ENCODE assay signal across 24 mouse cellular contexts in genomic region chr9:84678416-84678815, GRCm38 (mm10).
DNase-seq lines count a peak whose midpoint lies in the region; ATAC-seq lines count a peak whose summit lies in the region.
"Had no signal": no experiment of that assay in that cellular context is flagged by ENCODE, and none has a peak within 500 bp of the region (broad histone marks: within the 10 kb centered on the region; RNA-seq: fewer than 3 reads in every experiment).

No protein-coding gene starts in this region.

- DNase-seq in kidney, adult 11 months, result peak; percentile 3
- peak; percentile 4 to 36 for DNase-seq in kidney, adult 8-10 months
- no peak for DNase-seq in kidney, postnatal 10 days
- peak; percentile 5 to 30 for DNase-seq in kidney, postnatal 36 days
- no peak for DNase-seq in kidney, postnatal 14 days
- DNase-seq: adrenal gland, adult 8-10 months; adrenal gland, postnatal 14 days; adrenal gland, postnatal 36 days; B cell, adult 2 months; cerebellum, adult 11-12 months; cerebellum, adult 2 months; cerebellum, adult 9-10 months; cerebellum, postnatal 10 days; cerebellum, postnatal 25 days had no signal

- H3K4me2 ChIP-seq in kidney, embryonic 16.5 days (replicated peaks; ENCODE audit: low read depth, low read length), result no peak overlapping the region
- H3K4me2 ChIP-seq: embryonic facial prominence, embryonic 12.5 days; forebrain, embryonic 13.5 days; forebrain, embryonic 15.5 days had no signal

- H3K36me3 ChIP-seq in kidney, embryonic 16.5 days (ENCODE audit: insufficient read depth, low read length), result no peaks in the 10 kb centered on the region
- H3K36me3 ChIP-seq: embryonic facial prominence, embryonic 10.5 days; embryonic facial prominence, embryonic 12.5 days; forebrain, embryonic 15.5 days; G1E had no signal

- WGBS in kidney, embryonic 16.5 days, result 86% methylated on average over 1 of the region's 1 CpGs

- 0 out of 2 replicates have a peak, but pooled peaks cover 4% of the 10 kb centered on the region for H3K4me1 ChIP-seq in kidney, embryonic 16.5 days (ENCODE audit: insufficient read depth, low read length)
- H3K4me1 ChIP-seq: embryonic facial prominence, embryonic 10.5 days; embryonic facial prominence, embryonic 12.5 days; forebrain, embryonic 13.5 days; forebrain, embryonic 15.5 days had no signal

- no peak for ATAC-seq in kidney, embryonic 16.5 days (ENCODE audit: low FRiP score, low TSS enrichment)
- ATAC-seq: activated CD4-positive, CD25-positive, alpha-beta regulatory T cell, adult 4 months; CD4-positive, CD25-positive, alpha-beta regulatory T cell, adult 4 months; forebrain, embryonic 13.5 days; forebrain, embryonic 15.5 days; Patski had no signal

- H3K9me3 ChIP-seq in kidney, embryonic 16.5 days (ENCODE audit: low read length), result 0 out of 2 replicates have a peak, but pooled peaks cover 3% of the 10 kb centered on the region
- H3K9me3 ChIP-seq: embryonic facial prominence, embryonic 10.5 days; embryonic facial prominence, embryonic 12.5 days; forebrain, embryonic 13.5 days; forebrain, embryonic 15.5 days; G1E had no signal

- no peak overlapping the region for H3K27ac ChIP-seq in kidney, embryonic 16.5 days (ENCODE audit: low read length)
- H3K27ac ChIP-seq: embryonic facial prominence, embryonic 10.5 days; embryonic facial prominence, embryonic 12.5 days; forebrain, embryonic 13.5 days; forebrain, embryonic 15.5 days had no signal

- H3K4me3 ChIP-seq in kidney, embryonic 16.5 days (ENCODE audit: low read length), result no peak overlapping the region
- H3K4me3 ChIP-seq: embryonic facial prominence, embryonic 10.5 days; embryonic facial prominence, embryonic 12.5 days; forebrain, embryonic 13.5 days; forebrain, embryonic 15.5 days had no signal

- H3K9ac ChIP-seq in kidney, embryonic 16.5 days (replicated peaks; ENCODE audit: low read length), result no peak overlapping the region
- H3K9ac ChIP-seq: embryonic facial prominence, embryonic 12.5 days; forebrain, embryonic 13.5 days; forebrain, embryonic 15.5 days had no signal

- H3K27me3 ChIP-seq in kidney, embryonic 16.5 days (ENCODE audit: insufficient read depth, low read length), result no peaks in the 10 kb centered on the region
- H3K27me3 ChIP-seq: CH12.LX; embryonic facial prominence, embryonic 12.5 days; forebrain, embryonic 13.5 days; forebrain, embryonic 15.5 days; Patski had no signal

Comparison
In these comparisons a context has a peak if more than half of its experiments do, and no peak if none do; other contexts are left out.
1. DNase-seq: peak in kidney, adult 11 months (single experiment), kidney, adult 8-10 months (2 of 2) and kidney, postnatal 36 days (2 of 2); none in kidney, postnatal 10 days (single experiment) and kidney, postnatal 14 days (single experiment).